Mouse (Mus musculus): ENCODE results near the gene 1700067P10Rik. TPM values are rescaled to one million over a fixed set of nuclear protein-coding genes. Genes with fewer than 3 reads are reported as not detected.
A peak's percentile ranks its signal among the peaks of the same experiment; 100 is the strongest.

1700067P10Rik gene
- polyA plus RNA-seq, 1 experiment from 2014 or later: not detected

GRCm38 (mm10) chr17:48055076-48055816 is 33.9 kb upstream of the 1700067P10Rik start:
- no peaks in the 10 kb centered on the region for H3K9me3 ChIP-seq (ENCODE audit: control insufficient read depth, low read length)
- no peak overlapping the region for H3K27ac ChIP-seq (ENCODE audit: low read depth, low read length)
- no peaks in the 10 kb centered on the region for H3K36me3 ChIP-seq (ENCODE audit: control insufficient read depth, insufficient read depth, low read length)
- no peak overlapping the region for H3K4me2 ChIP-seq (replicated peaks; ENCODE audit: low read depth, low read length)
- H3K4me3 ChIP-seq (ENCODE audit: low read depth, low read length): no peak overlapping the region
- ATAC-seq (ENCODE audit: low FRiP score) (no peak), DNase-seq (ENCODE audit: low spot score) (no peak)
- H3K9ac ChIP-seq (ENCODE audit: low read depth, low read length): no peak overlapping the region
- peaks cover 9% of the 10 kb centered on the region for H3K4me1 ChIP-seq (replicated peaks; ENCODE audit: control insufficient read depth, insufficient read depth, low read length)
- 0 out of 2 replicates have a peak, but pooled peaks cover 5% of the 10 kb centered on the region for H3K27me3 ChIP-seq (ENCODE audit: control insufficient read depth, insufficient read depth, low read length)
- WGBS: 44% methylated on average over 20 of the region's 20 CpGs

- Histone ChIP-seq H3K9ac (ENCODE audit: low read depth, low read length) (peak overlapping the region; percentile 7; the same call in 1 of the 2 replicates), H3K36me3 (ENCODE audit: control insufficient read depth, insufficient read depth, low read length) (no peaks in the 10 kb centered on the region), H3K4me3 (ENCODE audit: low read depth, low read length) (no peak overlapping the region), H3K9me3 (ENCODE audit: control insufficient read depth, low read length) (no peaks in the 10 kb centered on the region), H3K27ac (ENCODE audit: low read depth, low read length) (no peak overlapping the region), H3K4me2 (replicated peaks; ENCODE audit: low read depth, low read length) (no peak overlapping the region; the same call in 1 of the 2 replicates), H3K4me1 (replicated peaks; ENCODE audit: control insufficient read depth, insufficient read depth, low read length) (peaks cover 9% of the 10 kb centered on the region), H3K27me3 (ENCODE audit: control insufficient read depth, insufficient read depth, low read length) (0 out of 2 replicates have a peak, but pooled peaks cover 5% of the 10 kb centered on the region)
- no peak for ATAC-seq (ENCODE audit: low FRiP score)
- WGBS: 3% methylated on average over 12 of the region's 12 CpGs
- DNase-seq (ENCODE audit: low spot score): peak; percentile 34
Observed at GRCm38 (mm10) chr17:48057382-48057781, 31.7 kb upstream of the 1700067P10Rik start.

- no peak overlapping the region for H3K4me2 ChIP-seq (replicated peaks; ENCODE audit: low read depth, low read length)
- ATAC-seq (ENCODE audit: low FRiP score): no peak
- H3K4me1 ChIP-seq (replicated peaks; ENCODE audit: control insufficient read depth, insufficient read depth, low read length): peaks cover 2% of the 10 kb centered on the region; the same call in 1 of the 2 replicates
- no peaks in the 10 kb centered on the region for H3K27me3 ChIP-seq (ENCODE audit: control insufficient read depth, insufficient read depth, low read length)
- no peak overlapping the region for H3K9ac ChIP-seq (ENCODE audit: low read depth, low read length)
- no peaks in the 10 kb centered on the region for H3K9me3 ChIP-seq (ENCODE audit: control insufficient read depth, low read length)
- H3K36me3 ChIP-seq (ENCODE audit: control insufficient read depth, insufficient read depth, low read length): no peaks in the 10 kb centered on the region
- no peak overlapping the region for H3K27ac ChIP-seq (ENCODE audit: low read depth, low read length)
- 40% methylated on average over 10 of the region's 10 CpGs for WGBS
- DNase-seq (ENCODE audit: low spot score): no peak
- H3K4me3 ChIP-seq (ENCODE audit: low read depth, low read length): no peak overlapping the region
Observed at GRCm38 (mm10) chr17:48064196-48064843, 24.8 kb upstream of the 1700067P10Rik start.

GRCm38 (mm10) chr17:48065081-48065501 is 24.0 kb upstream of the 1700067P10Rik start:
- Histone ChIP-seq H3K27me3 (ENCODE audit: control insufficient read depth, insufficient read depth, low read length) (no peaks in the 10 kb centered on the region), H3K36me3 (ENCODE audit: control insufficient read depth, insufficient read depth, low read length) (no peaks in the 10 kb centered on the region), H3K9ac (ENCODE audit: low read depth, low read length) (no peak overlapping the region), H3K4me1 (replicated peaks; ENCODE audit: control insufficient read depth, insufficient read depth, low read length) (peaks cover 2% of the 10 kb centered on the region; the same call in 1 of the 2 replicates), H3K4me2 (replicated peaks; ENCODE audit: low read depth, low read length) (no peak overlapping the region), H3K9me3 (ENCODE audit: control insufficient read depth, low read length) (no peaks in the 10 kb centered on the region), H3K27ac (ENCODE audit: low read depth, low read length) (no peak overlapping the region), H3K4me3 (ENCODE audit: low read depth, low read length) (no peak overlapping the region)
- WGBS: 34% methylated on average over 5 of the region's 5 CpGs
- no peak for DNase-seq (ENCODE audit: low spot score)
- no peak for ATAC-seq (ENCODE audit: low FRiP score)

- no peak overlapping the region for H3K9ac ChIP-seq (ENCODE audit: low read depth, low read length)
- no peak overlapping the region for H3K27ac ChIP-seq (ENCODE audit: low read depth, low read length)
- peaks cover 2% of the 10 kb centered on the region; the same call in 1 of the 2 replicates for H3K4me1 ChIP-seq (replicated peaks; ENCODE audit: control insufficient read depth, insufficient read depth, low read length)
- no peak overlapping the region for H3K4me2 ChIP-seq (replicated peaks; ENCODE audit: low read depth, low read length)
- no peak for DNase-seq (ENCODE audit: low spot score)
- H3K9me3 ChIP-seq (ENCODE audit: control insufficient read depth, low read length): no peaks in the 10 kb centered on the region; the same call in 1 of the 2 replicates
- 72% methylated on average over 10 of the region's 10 CpGs for WGBS
- no peaks in the 10 kb centered on the region for H3K27me3 ChIP-seq (ENCODE audit: control insufficient read depth, insufficient read depth, low read length)
- no peak for ATAC-seq (ENCODE audit: low FRiP score)
- no peak overlapping the region for H3K4me3 ChIP-seq (ENCODE audit: low read depth, low read length)
- H3K36me3 ChIP-seq (ENCODE audit: control insufficient read depth, insufficient read depth, low read length): no peaks in the 10 kb centered on the region
Observed at GRCm38 (mm10) chr17:48067083-48067614, 22.0 kb upstream of the 1700067P10Rik start.

- WGBS: 22% methylated on average over 5 of the region's 5 CpGs
- Histone ChIP-seq H3K27me3 (ENCODE audit: control insufficient read depth, insufficient read depth, low read length) (no peaks in the 10 kb centered on the region), H3K9ac (ENCODE audit: low read depth, low read length) (no peak overlapping the region), H3K4me1 (replicated peaks; ENCODE audit: control insufficient read depth, insufficient read depth, low read length) (peaks cover 2% of the 10 kb centered on the region; the same call in 1 of the 2 replicates), H3K4me3 (ENCODE audit: low read depth, low read length) (no peak overlapping the region), H3K27ac (ENCODE audit: low read depth, low read length) (no peak overlapping the region), H3K36me3 (ENCODE audit: control insufficient read depth, insufficient read depth, low read length) (no peaks in the 10 kb centered on the region), H3K4me2 (replicated peaks; ENCODE audit: low read depth, low read length) (no peak overlapping the region), H3K9me3 (ENCODE audit: control insufficient read depth, low read length) (no peaks in the 10 kb centered on the region; the same call in 1 of the 2 replicates)
- no peak for ATAC-seq (ENCODE audit: low FRiP score)
- DNase-seq (ENCODE audit: low spot score): no peak
Observed at GRCm38 (mm10) chr17:48067729-48068128, 21.4 kb upstream of the 1700067P10Rik start.

- Histone ChIP-seq H3K36me3 (ENCODE audit: control insufficient read depth, insufficient read depth, low read length) (no peaks in the 10 kb centered on the region), H3K9me3 (ENCODE audit: control insufficient read depth, low read length) (no peaks in the 10 kb centered on the region), H3K4me3 (ENCODE audit: low read depth, low read length) (no peak overlapping the region), H3K27me3 (ENCODE audit: control insufficient read depth, insufficient read depth, low read length) (no peaks in the 10 kb centered on the region), H3K27ac (ENCODE audit: low read depth, low read length) (no peak overlapping the region), H3K9ac (ENCODE audit: low read depth, low read length) (no peak overlapping the region), H3K4me2 (replicated peaks; ENCODE audit: low read depth, low read length) (no peak overlapping the region), H3K4me1 (replicated peaks; ENCODE audit: control insufficient read depth, insufficient read depth, low read length) (no peaks in the 10 kb centered on the region)
- WGBS: 53% methylated on average over 3 of the region's 3 CpGs
- DNase-seq (ENCODE audit: low spot score) (no peak), ATAC-seq (ENCODE audit: low FRiP score) (no peak)
Observed at GRCm38 (mm10) chr17:48080626-48081025, 8.5 kb upstream of the 1700067P10Rik start.

GRCm38 (mm10) chr17:48089446-48089845 is 327 bp downstream of the 1700067P10Rik start:
- DNase-seq (ENCODE audit: low spot score): no peak
- Histone ChIP-seq H3K4me1 (replicated peaks; ENCODE audit: control insufficient read depth, insufficient read depth, low read length) (no peaks in the 10 kb centered on the region), H3K4me3 (ENCODE audit: low read depth, low read length) (no peak overlapping the region), H3K27me3 (ENCODE audit: control insufficient read depth, insufficient read depth, low read length) (peaks cover 8% of the 10 kb centered on the region), H3K27ac (ENCODE audit: low read depth, low read length) (no peak overlapping the region), H3K9me3 (ENCODE audit: control insufficient read depth, low read length) (no peaks in the 10 kb centered on the region; the same call in 1 of the 2 replicates), H3K9ac (ENCODE audit: low read depth, low read length) (no peak overlapping the region), H3K36me3 (ENCODE audit: control insufficient read depth, insufficient read depth, low read length) (no peaks in the 10 kb centered on the region), H3K4me2 (replicated peaks; ENCODE audit: low read depth, low read length) (no peak overlapping the region)
- ATAC-seq (ENCODE audit: low FRiP score): no peak
- 55% methylated on average over 2 of the region's 2 CpGs for WGBS
